In genomic region chr2:31689045-31689444, GRCm38 (mm10) we compare ENCODE assay signal across 7 mouse cellular contexts. TPM values are rescaled to one million over a fixed set of nuclear protein-coding genes. Genes with fewer than 3 reads are reported as not detected.
DNase-seq lines count a peak whose midpoint lies in the region; ATAC-seq and TF ChIP-seq lines count a peak whose summit lies in the region.

No protein-coding gene starts in this region.

- no peak for ATAC-seq in forebrain, embryonic 12.5 days (ENCODE audit: low FRiP score)
- ATAC-seq in intestine, postnatal 0 days = no peak

- H3K27me3 ChIP-seq in C2C12 (ENCODE audit: control insufficient read depth, insufficient read depth, insufficient read length) (no peaks in the 10 kb centered on the region), ES-Bruce4 (ENCODE audit: control insufficient read depth, insufficient read depth, low read length, poor library complexity, severe bottlenecking) (no peaks in the 10 kb centered on the region)
- no peaks in the 10 kb centered on the region for H3K27me3 ChIP-seq in forebrain, embryonic 12.5 days
- no peaks in the 10 kb centered on the region for H3K27me3 ChIP-seq in intestine, postnatal 0 days (replicated peaks; ENCODE audit: control insufficient read depth, insufficient read depth, low read length)

- under 1% methylated on average over 12 of the region's 12 CpGs for WGBS in forebrain, embryonic 12.5 days
- under 1% methylated on average over 12 of the region's 12 CpGs for WGBS in intestine, postnatal 0 days

- H3K79me3 ChIP-seq in C2C12 (ENCODE audit: low read depth) = peaks cover 7% of the 10 kb centered on the region

- peaks cover 28% of the 10 kb centered on the region for H3K79me2 ChIP-seq in C2C12 (ENCODE audit: control insufficient read depth, insufficient read depth)

- H3K9ac ChIP-seq in ES-Bruce4 (ENCODE audit: low read depth, poor library complexity, severe bottlenecking) = peak overlapping the region; percentile 94
- H3K9ac ChIP-seq in forebrain, embryonic 12.5 days = peak overlapping the region; percentile 86
- H3K9ac ChIP-seq in intestine, postnatal 0 days (ENCODE audit: low read depth, low read length) = peak overlapping the region; percentile 93

- no peak for TF ChIP-seq POLR2A in ES-Bruce4 (IDR thresholded peaks at IDR 0.05; ENCODE audit: insufficient read depth, low read length)

- peak overlapping the region; percentile 60 for H3K4me2 ChIP-seq in forebrain, embryonic 12.5 days
- peak overlapping the region; percentile 82 for H3K4me2 ChIP-seq in intestine, postnatal 0 days (replicated peaks; ENCODE audit: low read depth)

- peak; percentile 25 for DNase-seq in lung, postnatal 14 days
- no peak for DNase-seq in ovary, postnatal 10 days (ENCODE audit: low spot score)
- no peak for DNase-seq in gastrocnemius, postnatal 25 days

- TF ChIP-seq CTCF in C2C12 (IDR thresholded peaks at IDR 0.05; ENCODE audit: control insufficient read depth, insufficient read depth, insufficient read length) = no peak
- no peak for TF ChIP-seq CTCF in ES-Bruce4 (IDR thresholded peaks at IDR 0.05; ENCODE audit: low read depth, low read length)
- no peak for TF ChIP-seq CTCF in intestine, postnatal 0 days (IDR thresholded peaks at IDR 0.05; ENCODE audit: low read depth)

- TF ChIP-seq EP300 in ES-Bruce4 (IDR thresholded peaks at IDR 0.05; ENCODE audit: insufficient read depth, low read depth, low read length) = no peak

- 0 out of 2 replicates have a peak, but pooled peaks cover 2% of the 10 kb centered on the region for H3K9me3 ChIP-seq in ES-Bruce4 (replicated peaks; ENCODE audit: control insufficient read depth, insufficient read depth, low read length, poor library complexity, severe bottlenecking)
- no peaks in the 10 kb centered on the region for H3K9me3 ChIP-seq in forebrain, embryonic 12.5 days
- no peaks in the 10 kb centered on the region for H3K9me3 ChIP-seq in intestine, postnatal 0 days (ENCODE audit: control insufficient read depth)

- H3K4me1 ChIP-seq in ES-Bruce4 (ENCODE audit: control insufficient read depth, insufficient read depth, low read length) = peaks cover 1% of the 10 kb centered on the region
- peaks cover 41% of the 10 kb centered on the region for H3K4me1 ChIP-seq in forebrain, embryonic 12.5 days
- H3K4me1 ChIP-seq in intestine, postnatal 0 days (replicated peaks; ENCODE audit: control insufficient read depth, insufficient read depth, low read length) = no peaks in the 10 kb centered on the region

- H3ac ChIP-seq in C2C12 (ENCODE audit: control insufficient read depth, insufficient read length, low read depth) = peak overlapping the region; percentile 73

- H3K4me3 ChIP-seq in C2C12 (ENCODE audit: insufficient read depth, poor library complexity, severe bottlenecking) = peak overlapping the region; percentile 96
- H3K4me3 ChIP-seq in ES-Bruce4 (ENCODE audit: low read depth, low read length) = peak overlapping the region; percentile 84
- peak overlapping the region; percentile 87 for H3K4me3 ChIP-seq in forebrain, embryonic 12.5 days (replicated peaks)
- H3K4me3 ChIP-seq in intestine, postnatal 0 days (ENCODE audit: low read depth, low read length) = peak overlapping the region; percentile 96

- no peaks in the 10 kb centered on the region for H3K36me3 ChIP-seq in C2C12 (ENCODE audit: control insufficient read depth, insufficient read depth)
- no peaks in the 10 kb centered on the region for H3K36me3 ChIP-seq in ES-Bruce4 (ENCODE audit: control insufficient read depth, insufficient read depth, low read length, poor library complexity, severe bottlenecking)
- H3K36me3 ChIP-seq in forebrain, embryonic 12.5 days (replicated peaks) = 0 out of 2 replicates have a peak, but pooled peaks cover 3% of the 10 kb centered on the region
- no peaks in the 10 kb centered on the region for H3K36me3 ChIP-seq in intestine, postnatal 0 days (ENCODE audit: control insufficient read depth, insufficient read depth)

- no peak overlapping the region for H3K27ac ChIP-seq in ES-Bruce4 (ENCODE audit: insufficient read depth, low read length)
- peak overlapping the region; percentile 91; the same call in 1 of the 2 replicates for H3K27ac ChIP-seq in forebrain, embryonic 12.5 days
- H3K27ac ChIP-seq in intestine, postnatal 0 days (ENCODE audit: low read depth, low read length) = peak overlapping the region; percentile 98

TF ChIP-seq in C2C12, 6 proteins besides CTCF, POLR2A, EP300 and RAD21:
- no peak for TF ChIP-seq USF1 (IDR thresholded peaks at IDR 0.05; ENCODE audit: low read depth)
- TF ChIP-seq FOSL1 (IDR thresholded peaks at IDR 0.05; ENCODE audit: insufficient read depth, low read length, poor library complexity, severe bottlenecking) = no peak
- TF ChIP-seq MAX (IDR thresholded peaks at IDR 0.05) = no peak
- no peak for TF ChIP-seq CEBPB (IDR thresholded peaks at IDR 0.05; ENCODE audit: low read depth)
TF ChIP-seq in C2C12: peak in this region for 0.

RNA-seq across cellular contexts. Expression of gene Abl1, which starts 0.9 kb away (rescaled TPM):
- polyA plus RNA-seq in C2C12 (2012; fragmentation: generic; extraction: Trizol) (45.9 TPM), ES-Bruce4 (2011; ENCODE audit: insufficient read depth, insufficient read length, low read depth, missing spikeins) (42.9 and 44.8 TPM in 2 replicates)
- 44.4 and 47.3 TPM in 2 replicates for polyA plus RNA-seq in forebrain, embryonic 12.5 days (2016; fragmentation: Nextera tagmentation; extraction: Ambion mirVana)
- 13.4 and 14.5 TPM in 2 replicates for polyA plus RNA-seq in intestine, postnatal 0 days (2015; fragmentation: Nextera tagmentation; extraction: Ambion mirVana)
- 10 to 100 TPM; 21.9 to 25.2 TPM for total RNA-seq in gastrocnemius, postnatal 25 days (2021)

RNA-seq across cellular contexts. Expression of gene Exosc2, which starts 18.5 kb away (rescaled TPM):
- 63.4 TPM for polyA plus RNA-seq in C2C12 (2012; fragmentation: generic; extraction: Trizol)
- polyA plus RNA-seq in ES-Bruce4 (2011; ENCODE audit: insufficient read depth, insufficient read length, low read depth, missing spikeins) = 61.8 and 71.3 TPM in 2 replicates
- polyA plus RNA-seq in forebrain, embryonic 12.5 days (2016; fragmentation: Nextera tagmentation; extraction: Ambion mirVana) = 57.8 and 60.7 TPM in 2 replicates
- 18.2 and 18.8 TPM in 2 replicates for polyA plus RNA-seq in intestine, postnatal 0 days (2015; fragmentation: Nextera tagmentation; extraction: Ambion mirVana)
- 1 to 10 TPM; 6.3 to 7.2 TPM for total RNA-seq in gastrocnemius, postnatal 25 days (2021)

RNA-seq across cellular contexts. Expression of gene Prdm12, which starts 49.2 kb away (rescaled TPM):
- polyA plus RNA-seq in C2C12 (2012; fragmentation: generic; extraction: Trizol) (not detected), ES-Bruce4 (2011; ENCODE audit: insufficient read depth, insufficient read length, low read depth, missing spikeins) (not detected in 2 replicates)
- polyA plus RNA-seq in forebrain, embryonic 12.5 days (2016; fragmentation: Nextera tagmentation; extraction: Ambion mirVana) = 5.4 and 6.7 TPM in 2 replicates
- polyA plus RNA-seq in intestine, postnatal 0 days (2015; fragmentation: Nextera tagmentation; extraction: Ambion mirVana) = not detected in 2 replicates
- not detected for total RNA-seq in gastrocnemius, postnatal 25 days (2021)
